Mouse (Mus musculus) hindbrain, embryonic 11.5 days (tissue): ENCODE measurements around the gene Dnajc3. TPM values are rescaled to one million over a fixed set of nuclear protein-coding genes. Genes with fewer than 3 reads are reported as not detected.
"Not testable (repeated sequence)": the region's sequence is repeated elsewhere in the genome, so short reads cannot be mapped to it uniquely, and the experiment has no call there.

Experiments used
- ATAC-seq: fragments of 200-750 bp; cut with Nextera tagmentation; 2 replicates; pipeline ENCODE4 v1.8.0; 2017; ENCODE audit warnings: mild to moderate bottlenecking, moderate TSS enrichment, moderate library complexity; ENCODE audit not compliant: low FRiP score
- DNase-seq: peaks from one replicate; pipeline ENCODE4 v3.0.0-alpha.2; 2015; ENCODE audit warnings: low spot score
- H3K27ac ChIP-seq: fragments of 300-500 bp; sonication (generic); 2 replicates; pipeline ENCODE4 v1.5.1; 2014; ENCODE audit warnings: mild to moderate bottlenecking, low read depth, low read length
- H3K27me3 ChIP-seq: fragments of 300-500 bp; sonication (generic); 2 replicates; pipeline ENCODE4 v1.6.1; 2014; ENCODE audit warnings: mild to moderate bottlenecking, low read length, moderate library complexity, mixed read lengths; ENCODE audit not compliant: control insufficient read depth, insufficient read depth
- H3K36me3 ChIP-seq: fragments of 300-500 bp; sonication (generic); 2 replicates; pipeline ENCODE4 v1.6.1; 2014; ENCODE audit warnings: mild to moderate bottlenecking, low read length, moderate library complexity, mixed read lengths; ENCODE audit not compliant: control insufficient read depth, insufficient read depth
- H3K4me1 ChIP-seq: fragments of 300-500 bp; sonication (generic); replicated peaks from 2 replicates; pipeline ENCODE4 v1.6.1; 2014; ENCODE audit warnings: low read length, mixed read lengths; ENCODE audit not compliant: control insufficient read depth, insufficient read depth
- H3K4me2 ChIP-seq: fragments of 300-500 bp; sonication (generic); replicated peaks from 2 replicates; pipeline ENCODE4 v1.6.1; 2014; ENCODE audit warnings: mild to moderate bottlenecking, low read depth, low read length
- H3K4me3 ChIP-seq: fragments of 300-500 bp; sonication (generic); 2 replicates; pipeline ENCODE4 v1.5.1; 2014; ENCODE audit warnings: low read depth, low read length
- H3K9ac ChIP-seq: fragments of 300-500 bp; sonication (generic); 2 replicates; pipeline ENCODE4 v1.6.1; 2014; ENCODE audit warnings: low read depth, low read length
- H3K9me3 ChIP-seq: fragments of 300-500 bp; sonication (generic); 2 replicates; pipeline ENCODE4 v1.6.1; 2016; ENCODE audit warnings: low read length; ENCODE audit not compliant: control insufficient read depth
- WGBS: fragments of 180-500 bp; shearing (Covaris S2); extraction: QIAGEN DNeasy Blood & Tissue Kit; methylation state at CpG from one replicate; pipeline ENCODE4 v1.1.7; 2014; 5-methylcytosine and 5-hydroxymethylcytosine counted together
- polyA plus RNA-seq: library from polyadenylated mRNA; unstranded; fragments of >200 nt; fragmentation: Nextera tagmentation; extraction: Ambion mirVana; gene quantifications from 2 replicates; pipeline ENCODE4 v1.2.1, GENCODE M21; 2014

Dnajc3 gene
- polyA plus RNA-seq, 1 experiment from 2014 or later: 34.4 TPM

DNA sequence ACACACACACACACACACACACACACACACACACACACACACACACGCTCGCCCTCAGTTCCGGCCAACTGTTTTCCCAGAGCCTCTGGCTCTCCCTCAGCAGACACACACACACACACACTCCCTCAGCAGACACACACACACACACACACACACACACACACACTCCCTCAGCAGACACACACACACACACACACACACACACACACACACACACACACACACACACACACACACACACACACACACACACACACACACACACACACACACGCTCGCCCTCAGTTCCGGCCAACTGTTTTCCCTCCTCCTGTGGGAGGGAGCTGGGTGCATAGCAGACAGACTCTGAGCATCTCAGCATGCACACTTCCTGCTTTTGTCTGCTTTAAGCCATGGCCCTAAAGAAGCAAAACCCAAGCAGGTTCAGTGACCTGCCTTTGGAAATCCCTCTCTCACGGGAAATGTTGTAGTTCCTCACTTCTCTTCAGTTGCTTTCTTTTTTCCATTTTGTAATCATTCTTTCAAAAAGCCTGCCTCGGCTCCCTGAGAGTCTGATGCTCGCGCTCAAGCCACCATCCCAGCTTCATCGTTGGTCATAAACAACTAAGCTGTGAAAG lies 44.8 kb downstream of the Dnajc3 start:
- DNase-seq, H3K4me1 ChIP-seq, H3K27me3 ChIP-seq, H3K4me2 ChIP-seq, ATAC-seq, H3K36me3 ChIP-seq, H3K27ac ChIP-seq, H3K4me3 ChIP-seq, H3K9me3 ChIP-seq, H3K9ac ChIP-seq: not testable (repeated sequence)
- 84% methylated on average over 6 of the region's 11 CpGs for WGBS

DNA sequence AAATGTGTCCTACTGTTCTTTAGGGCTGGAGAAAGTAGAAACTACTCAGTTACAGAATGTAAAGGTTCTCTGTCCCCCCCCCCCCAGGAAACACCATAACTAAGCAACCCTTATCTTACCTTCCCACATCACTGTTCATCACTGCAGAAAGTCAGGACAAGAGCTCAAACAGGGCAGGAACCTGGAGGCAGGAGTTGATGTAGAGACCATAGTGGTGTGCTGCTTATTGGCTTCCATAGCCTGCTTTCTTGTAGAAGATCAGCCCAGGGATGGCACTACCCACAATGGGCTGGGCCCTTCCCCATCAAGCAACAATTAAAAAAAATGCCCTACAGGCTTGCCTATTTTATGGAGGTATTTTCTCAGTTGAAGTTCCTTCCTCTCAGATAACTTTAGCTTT lies 45.6 kb downstream of the Dnajc3 start:
- Histone ChIP-seq H3K27ac (no peak overlapping the region), H3K9ac (no peak overlapping the region), H3K36me3 (no peaks in the 10 kb centered on the region), H3K4me1 (no peaks in the 10 kb centered on the region), H3K4me2 (no peak overlapping the region), H3K9me3 (no peaks in the 10 kb centered on the region), H3K27me3 (no peaks in the 10 kb centered on the region), H3K4me3 (no peak overlapping the region)
- no peak for ATAC-seq
- no peak for DNase-seq

DNA sequence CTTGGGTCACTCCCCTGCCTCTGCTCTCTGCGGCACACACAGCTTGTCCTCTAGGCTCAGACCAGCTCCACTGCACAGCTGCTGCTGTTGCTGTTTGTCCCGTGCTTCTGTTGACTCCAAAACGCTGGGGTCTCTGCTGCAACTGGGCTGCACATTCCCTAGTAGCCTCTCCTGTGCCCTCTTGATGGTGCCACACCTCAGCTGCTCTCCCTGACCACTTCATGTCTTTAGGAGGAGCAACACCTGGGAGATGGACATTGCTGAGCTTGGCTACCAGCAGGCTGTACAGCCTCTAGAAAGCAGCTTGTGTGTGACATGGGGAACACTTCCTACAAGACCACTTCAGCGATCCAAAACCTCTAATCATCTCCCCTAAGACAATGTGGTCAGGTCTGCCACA lies 46.4 kb downstream of the Dnajc3 start:
- no peak for DNase-seq

DNA sequence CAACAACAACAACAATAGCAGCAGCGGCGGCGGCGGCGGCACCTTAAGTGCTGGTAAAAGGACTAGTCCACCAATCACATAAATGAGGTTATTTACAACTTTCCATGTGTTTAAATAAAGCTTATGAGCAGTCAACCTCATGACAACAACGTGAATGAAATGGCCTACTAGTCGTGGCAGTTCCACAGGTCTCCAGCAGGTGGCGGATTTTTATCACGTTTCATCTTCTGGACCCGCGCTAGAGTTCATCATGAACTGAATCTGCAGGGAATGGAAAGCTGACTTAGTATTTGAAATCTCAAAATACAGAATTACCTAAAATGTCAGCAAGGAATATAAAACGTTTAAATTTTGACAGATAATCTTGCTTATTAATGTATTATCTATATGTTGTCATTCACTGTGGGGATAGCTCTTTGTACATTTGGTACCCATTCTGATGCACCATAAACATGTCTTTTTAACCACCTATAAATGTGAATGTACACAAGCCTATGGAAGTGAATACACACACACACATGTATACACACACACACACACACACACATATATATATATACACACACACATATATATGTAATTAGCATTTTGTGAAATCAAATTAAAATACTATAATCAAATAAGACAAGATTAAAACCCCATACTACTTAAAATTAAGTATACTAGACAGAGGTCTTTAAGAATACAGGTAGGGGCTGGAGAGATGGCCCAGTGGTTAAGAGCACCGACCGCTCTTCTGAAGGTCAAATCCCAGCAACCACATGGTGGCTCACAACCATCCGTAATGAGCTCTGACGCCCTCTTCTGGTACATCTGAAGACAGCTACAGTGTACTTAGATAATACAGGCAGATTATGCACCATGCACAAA lies 49.1 kb downstream of the Dnajc3 start:
- no peaks in the 10 kb centered on the region for H3K9me3 ChIP-seq
- no peaks in the 10 kb centered on the region for H3K36me3 ChIP-seq
- no peak overlapping the region for H3K4me2 ChIP-seq
- no peaks in the 10 kb centered on the region for H3K4me1 ChIP-seq
- no peaks in the 10 kb centered on the region for H3K27me3 ChIP-seq
- H3K9ac ChIP-seq: no peak overlapping the region
- H3K27ac ChIP-seq: no peak overlapping the region
- ATAC-seq (peak; percentile 55; the same call in 1 of the 2 replicates), DNase-seq (peak; percentile 87)
- WGBS: 43% methylated on average over 16 of the region's 16 CpGs
- H3K4me3 ChIP-seq: no peak overlapping the region

More for the DNA sequence above, 46.4 kb downstream of the Dnajc3 start:
- Histone ChIP-seq H3K27ac (no peak overlapping the region), H3K9ac (no peak overlapping the region), H3K4me2 (no peak overlapping the region), H3K9me3 (no peaks in the 10 kb centered on the region), H3K4me1 (no peaks in the 10 kb centered on the region), H3K36me3 (no peaks in the 10 kb centered on the region), H3K27me3 (no peaks in the 10 kb centered on the region), H3K4me3 (no peak overlapping the region)
- 90% methylated on average over 4 of the region's 4 CpGs for WGBS
- ATAC-seq: no peak

DNA sequence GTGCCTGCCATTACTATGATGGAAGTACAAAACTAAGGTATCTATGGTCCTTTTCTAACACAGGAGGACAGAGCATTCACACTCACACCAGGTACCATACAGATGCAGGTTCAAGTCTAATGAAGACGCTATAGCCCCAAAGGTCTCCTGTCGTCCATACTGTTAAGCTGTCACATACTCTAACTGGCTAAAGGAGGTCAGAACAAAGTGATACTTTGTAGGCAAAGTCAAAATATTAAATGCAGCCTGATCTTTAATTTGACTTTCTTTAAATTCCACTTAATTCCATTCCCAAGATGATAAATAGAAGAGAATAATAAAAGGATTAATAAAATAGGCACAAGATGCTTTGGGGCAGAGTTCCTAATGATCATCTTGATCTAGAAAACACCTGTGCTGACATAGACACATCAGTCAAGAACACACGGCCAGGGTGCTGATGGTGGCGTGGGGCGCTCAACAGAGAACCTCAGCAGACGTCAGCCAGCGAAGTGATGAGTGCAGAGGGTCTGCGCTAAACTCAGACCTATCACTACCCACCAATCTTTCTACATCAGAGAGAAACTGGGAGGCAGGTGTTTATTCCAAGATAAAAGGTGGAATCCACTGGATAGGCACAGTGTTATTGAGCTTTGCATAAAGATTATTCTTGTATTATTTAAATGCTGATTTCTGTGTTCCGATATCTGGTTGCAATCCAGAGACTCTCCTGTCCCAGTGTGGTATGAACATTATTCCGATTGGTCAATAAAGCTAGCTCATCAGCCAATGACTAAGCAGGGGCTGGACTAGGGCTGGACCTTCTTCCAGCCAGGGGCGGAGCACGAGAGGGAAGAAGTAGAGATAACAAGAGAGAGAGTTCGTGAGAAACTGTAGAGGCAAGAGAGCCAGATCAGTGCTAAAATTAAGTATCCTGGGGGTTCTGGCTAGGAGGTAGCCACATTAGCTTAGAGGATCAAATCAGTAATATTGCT lies 50.0 kb downstream of the Dnajc3 start:
- H3K27ac ChIP-seq: no peak overlapping the region
- 53% methylated on average over 13 of the region's 13 CpGs for WGBS
- no peaks in the 10 kb centered on the region for H3K4me1 ChIP-seq
- no peak overlapping the region for H3K4me2 ChIP-seq
- H3K4me3 ChIP-seq: no peak overlapping the region
- H3K9ac ChIP-seq: no peak overlapping the region
- H3K36me3 ChIP-seq: no peaks in the 10 kb centered on the region
- H3K9me3 ChIP-seq: no peaks in the 10 kb centered on the region
- H3K27me3 ChIP-seq: no peaks in the 10 kb centered on the region
- DNase-seq (no peak), ATAC-seq (peak; percentile 71)

DNA sequence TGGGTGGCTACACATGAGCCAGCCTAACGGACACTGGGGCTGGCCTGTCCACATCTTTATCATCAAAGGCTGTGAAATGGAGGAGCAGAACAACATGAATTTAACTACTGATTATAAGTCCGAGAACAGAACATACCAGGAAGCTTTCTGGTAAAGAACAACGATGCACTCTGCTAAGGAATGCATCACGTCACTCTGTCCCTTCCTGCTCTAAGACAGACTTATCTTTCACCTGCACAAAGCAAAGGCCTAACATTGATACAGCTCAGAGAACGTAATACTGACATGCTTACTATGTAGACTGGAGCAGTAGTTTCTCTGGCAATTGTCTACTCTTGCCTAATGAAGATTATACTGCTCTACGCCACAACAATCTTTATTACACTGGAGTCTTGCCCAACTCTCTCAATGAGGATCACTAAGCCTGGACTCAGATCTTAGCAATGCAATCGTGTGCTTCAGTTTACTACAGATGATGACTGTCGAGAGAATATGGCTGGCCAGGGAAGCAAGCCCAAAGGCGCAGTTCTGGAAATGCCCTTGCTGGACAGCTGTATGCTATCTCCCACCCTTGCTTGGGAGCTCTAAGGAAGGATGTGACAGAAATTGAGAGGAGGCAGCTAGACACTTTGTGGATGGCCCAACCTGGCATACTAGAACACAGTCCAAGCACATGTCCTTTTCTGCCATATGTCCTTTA lies 57.6 kb downstream of the Dnajc3 start:
- Histone ChIP-seq H3K4me1 (no peaks in the 10 kb centered on the region), H3K27me3 (no peaks in the 10 kb centered on the region), H3K9me3 (no peaks in the 10 kb centered on the region), H3K4me2 (no peak overlapping the region), H3K9ac (no peak overlapping the region), H3K36me3 (no peaks in the 10 kb centered on the region), H3K27ac (no peak overlapping the region), H3K4me3 (no peak overlapping the region)
- DNase-seq (no peak), ATAC-seq (no peak)
- 96% methylated on average over 9 of the region's 9 CpGs for WGBS

DNA sequence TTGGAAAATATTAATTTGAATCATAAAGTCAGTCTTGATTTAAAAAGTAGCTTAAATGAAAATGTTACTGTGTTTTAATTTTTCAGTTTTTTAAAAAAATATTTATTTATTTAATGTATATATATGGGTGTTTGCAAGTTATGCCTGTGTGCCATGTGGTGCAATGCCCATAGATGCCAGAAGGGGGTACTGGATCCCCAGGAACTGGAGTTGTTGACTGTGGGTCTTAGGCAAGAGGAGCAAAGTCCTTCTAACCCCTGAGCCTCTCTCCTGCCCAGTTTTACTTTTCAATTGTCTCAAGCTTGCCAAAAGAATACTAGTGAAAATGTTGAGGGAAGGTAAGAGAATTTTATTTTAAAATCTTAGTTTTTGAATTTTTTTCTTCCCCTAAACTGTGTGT lies 65.5 kb downstream of the Dnajc3 start:
- Histone ChIP-seq H3K4me3 (no peak overlapping the region), H3K9me3 (no peaks in the 10 kb centered on the region), H3K4me1 (no peaks in the 10 kb centered on the region), H3K4me2 (no peak overlapping the region), H3K27me3 (no peaks in the 10 kb centered on the region), H3K27ac (no peak overlapping the region), H3K9ac (no peak overlapping the region), H3K36me3 (no peaks in the 10 kb centered on the region)
- no peak for ATAC-seq
- DNase-seq: peak; percentile 48

DNA sequence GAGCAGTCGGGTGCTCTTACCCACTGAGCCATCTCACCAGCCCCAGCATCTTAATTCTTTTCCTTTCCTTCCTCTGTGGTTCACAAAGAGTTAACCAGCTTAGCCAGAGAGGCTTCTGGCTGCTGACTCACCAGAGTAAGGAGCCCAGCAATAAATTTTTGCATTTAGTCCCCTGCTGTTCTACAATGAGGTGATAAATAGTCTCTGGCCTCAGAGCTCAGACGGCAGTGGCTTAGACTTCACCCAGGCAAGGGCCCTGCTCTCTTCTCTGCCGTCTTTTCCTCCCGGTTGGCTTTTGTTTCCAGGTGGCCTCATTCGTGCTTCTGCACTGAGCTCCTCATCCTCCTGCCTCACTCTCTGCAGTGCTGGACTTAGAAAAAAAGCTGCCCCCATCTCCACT lies 68.1 kb downstream of the Dnajc3 start:
- 16% methylated on average over 5 of the region's 5 CpGs for WGBS
- Histone ChIP-seq H3K9me3 (no peaks in the 10 kb centered on the region), H3K27me3 (no peaks in the 10 kb centered on the region), H3K4me1 (no peaks in the 10 kb centered on the region), H3K9ac (no peak overlapping the region), H3K4me2 (no peak overlapping the region), H3K36me3 (no peaks in the 10 kb centered on the region), H3K4me3 (no peak overlapping the region), H3K27ac (no peak overlapping the region)
- ATAC-seq (peak; percentile 3; the same call in 1 of the 2 replicates), DNase-seq (peak; percentile 19)
